Mouse (Mus musculus): ENCODE measurements around the gene Aff1. TPM values are rescaled to one million over a fixed set of nuclear protein-coding genes. Genes with fewer than 3 reads are reported as not detected.

Aff1 gene
- polyA plus RNA-seq, 1 experiment from 2014 or later: 8.2 TPM

DNA sequence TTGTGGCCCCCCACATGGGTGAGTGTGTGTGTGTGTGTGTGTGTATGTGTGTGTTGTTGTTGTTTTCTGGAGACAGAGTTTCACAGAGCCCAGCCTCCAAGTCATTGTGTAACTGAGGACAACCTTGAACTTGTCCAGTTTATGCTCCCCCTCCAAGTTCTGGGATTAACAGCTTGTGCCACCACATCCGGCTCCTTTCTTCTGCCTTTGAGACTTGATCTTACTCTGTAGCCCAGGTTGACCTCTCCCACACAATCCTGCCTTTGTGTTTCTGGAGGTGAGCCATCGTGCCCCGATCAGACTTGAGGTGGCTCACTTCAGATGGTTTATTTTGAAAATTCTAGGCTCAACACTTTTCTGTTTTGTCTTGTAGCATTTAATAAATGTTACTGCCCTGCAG is 10.3 kb upstream of the Aff1 start:
- 29% methylated on average over 3 of the region's 3 CpGs for WGBS
- no peak for DNase-seq (ENCODE audit: low spot score)
- Histone ChIP-seq H3K4me1 (ENCODE audit: control insufficient read depth, insufficient read depth, low read length) (no peaks in the 10 kb centered on the region), H3K36me3 (ENCODE audit: control insufficient read depth, insufficient read depth, low read length) (no peaks in the 10 kb centered on the region), H3K9me3 (ENCODE audit: control insufficient read depth, low read length) (no peaks in the 10 kb centered on the region), H3K4me3 (ENCODE audit: low read depth, low read length) (no peak overlapping the region), H3K27me3 (replicated peaks; ENCODE audit: control insufficient read depth, insufficient read depth, low read length) (no peaks in the 10 kb centered on the region), H3K27ac (replicated peaks; ENCODE audit: low read depth, low read length) (no peak overlapping the region), H3K9ac (ENCODE audit: low read depth, low read length) (0 out of 2 replicates have a peak overlapping the region, but pooled peaks have one; percentile 11), H3K4me2 (ENCODE audit: low read depth, low read length) (no peak overlapping the region)
- ATAC-seq (ENCODE audit: low read depth): no peak

DNA sequence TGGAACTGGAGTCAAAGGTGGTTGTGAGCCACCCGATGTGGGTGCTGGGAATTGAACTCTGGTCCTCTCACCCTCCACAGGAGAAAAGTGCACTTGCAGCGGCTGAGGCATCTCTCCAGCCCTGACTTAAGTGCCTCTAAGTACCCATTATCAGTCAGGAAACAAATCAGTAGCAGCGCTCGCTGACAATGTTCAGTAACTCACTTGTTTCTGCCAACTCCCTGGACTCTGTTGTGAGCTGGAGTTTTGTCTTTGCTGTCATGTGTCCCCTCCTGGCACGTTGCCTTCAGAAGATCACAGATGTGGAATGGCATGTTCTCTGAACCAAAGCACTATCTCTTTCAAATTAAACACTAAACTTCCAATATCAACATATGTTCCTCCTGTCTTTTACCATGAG is 2.5 kb upstream of the Aff1 start:
- ATAC-seq (ENCODE audit: low read depth) (no peak), DNase-seq (ENCODE audit: low spot score) (no peak)
- 86% methylated on average over 5 of the region's 5 CpGs for WGBS
- Histone ChIP-seq H3K4me3 (ENCODE audit: low read depth, low read length) (no peak overlapping the region), H3K27me3 (replicated peaks; ENCODE audit: control insufficient read depth, insufficient read depth, low read length) (peaks cover 23% of the 10 kb centered on the region), H3K4me1 (ENCODE audit: control insufficient read depth, insufficient read depth, low read length) (peaks cover 5% of the 10 kb centered on the region; the same call in 1 of the 2 replicates), H3K4me2 (ENCODE audit: low read depth, low read length) (no peak overlapping the region), H3K9me3 (ENCODE audit: control insufficient read depth, low read length) (no peaks in the 10 kb centered on the region), H3K27ac (replicated peaks; ENCODE audit: low read depth, low read length) (no peak overlapping the region), H3K9ac (ENCODE audit: low read depth, low read length) (no peak overlapping the region), H3K36me3 (ENCODE audit: control insufficient read depth, insufficient read depth, low read length) (no peaks in the 10 kb centered on the region)

DNA sequence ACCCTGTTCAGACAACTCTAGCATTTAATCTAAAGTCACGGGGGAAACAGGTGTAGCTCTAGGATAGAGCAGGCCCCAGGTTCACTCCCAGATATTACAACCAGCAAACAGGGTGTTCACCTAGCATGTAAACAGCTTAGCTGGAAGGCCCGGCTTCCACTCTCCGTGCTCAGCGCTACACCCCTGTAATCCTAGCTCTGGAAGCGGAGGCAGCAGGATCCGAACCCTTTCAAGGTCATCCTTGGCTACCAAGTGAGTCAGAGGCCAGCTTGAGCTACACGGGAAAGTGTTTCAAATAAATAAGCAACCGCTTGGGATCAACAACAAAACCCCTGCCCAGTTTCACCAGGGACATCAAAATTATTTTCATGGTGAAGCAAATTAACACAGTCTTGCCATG is 2.0 kb upstream of the Aff1 start:
- no peaks in the 10 kb centered on the region for H3K9me3 ChIP-seq (ENCODE audit: control insufficient read depth, low read length)
- no peak overlapping the region for H3K27ac ChIP-seq (replicated peaks; ENCODE audit: low read depth, low read length)
- no peak overlapping the region for H3K4me2 ChIP-seq (ENCODE audit: low read depth, low read length)
- no peak overlapping the region for H3K9ac ChIP-seq (ENCODE audit: low read depth, low read length)
- no peak overlapping the region for H3K4me3 ChIP-seq (ENCODE audit: low read depth, low read length)
- peaks cover 5% of the 10 kb centered on the region; the same call in 1 of the 2 replicates for H3K4me1 ChIP-seq (ENCODE audit: control insufficient read depth, insufficient read depth, low read length)
- 90% methylated on average over 8 of the region's 8 CpGs for WGBS
- no peak for ATAC-seq (ENCODE audit: low read depth)
- DNase-seq (ENCODE audit: low spot score): no peak
- H3K27me3 ChIP-seq (replicated peaks; ENCODE audit: control insufficient read depth, insufficient read depth, low read length): peaks cover 23% of the 10 kb centered on the region
- no peaks in the 10 kb centered on the region for H3K36me3 ChIP-seq (ENCODE audit: control insufficient read depth, insufficient read depth, low read length)

- Histone ChIP-seq H3K36me3 (ENCODE audit: control insufficient read depth, insufficient read depth, low read length) (no peaks in the 10 kb centered on the region), H3K9me3 (ENCODE audit: control insufficient read depth, low read length) (no peaks in the 10 kb centered on the region), H3K27me3 (replicated peaks; ENCODE audit: control insufficient read depth, insufficient read depth, low read length) (peaks cover 23% of the 10 kb centered on the region), H3K9ac (ENCODE audit: low read depth, low read length) (no peak overlapping the region), H3K27ac (replicated peaks; ENCODE audit: low read depth, low read length) (no peak overlapping the region), H3K4me1 (ENCODE audit: control insufficient read depth, insufficient read depth, low read length) (peaks cover 5% of the 10 kb centered on the region; the same call in 1 of the 2 replicates), H3K4me3 (ENCODE audit: low read depth, low read length) (no peak overlapping the region; the same call in 1 of the 2 replicates), H3K4me2 (ENCODE audit: low read depth, low read length) (no peak overlapping the region)
- ATAC-seq (ENCODE audit: low read depth): no peak
- DNase-seq (ENCODE audit: low spot score): no peak
Observed at GRCm38 (mm10) chr5:103691171-103691570, 1.0 kb upstream of the Aff1 start.

DNA sequence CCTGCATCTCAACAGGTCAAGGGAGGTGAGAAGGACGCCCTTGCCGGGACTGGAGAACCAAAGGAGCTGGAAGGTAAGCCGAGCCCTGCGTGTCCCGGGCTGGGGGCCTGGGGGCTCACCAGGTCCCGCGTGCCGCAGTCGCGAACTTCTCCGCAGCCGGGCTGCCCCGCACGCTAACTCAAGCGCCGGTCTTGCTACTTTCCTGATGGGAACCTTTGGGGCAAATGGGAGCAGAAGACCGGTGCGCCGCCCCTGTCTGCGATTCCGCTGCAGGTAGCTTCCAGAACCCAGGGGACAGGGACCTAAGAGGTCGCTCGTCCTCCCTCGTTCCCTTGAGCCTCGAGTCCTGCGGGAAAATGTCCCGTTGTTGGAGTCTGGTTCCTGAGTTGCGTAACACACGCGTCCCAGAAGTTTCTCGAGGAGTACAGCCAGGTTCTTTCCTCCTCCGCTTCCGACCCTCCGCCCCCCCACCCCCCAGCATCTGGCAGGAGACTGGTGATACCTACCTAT is 412 bp downstream of the Aff1 start:
- peak overlapping the region; percentile 100 for H3K4me2 ChIP-seq (ENCODE audit: low read depth, low read length)
- DNase-seq (ENCODE audit: low spot score) (no peak), ATAC-seq (ENCODE audit: low read depth) (no peak)
- H3K9me3 ChIP-seq (ENCODE audit: control insufficient read depth, low read length): no peaks in the 10 kb centered on the region
- H3K36me3 ChIP-seq (ENCODE audit: control insufficient read depth, insufficient read depth, low read length): no peaks in the 10 kb centered on the region
- under 1% methylated on average over 31 of the region's 34 CpGs for WGBS
- H3K4me1 ChIP-seq (ENCODE audit: control insufficient read depth, insufficient read depth, low read length): peaks cover 5% of the 10 kb centered on the region; the same call in 1 of the 2 replicates
- peaks cover 23% of the 10 kb centered on the region for H3K27me3 ChIP-seq (replicated peaks; ENCODE audit: control insufficient read depth, insufficient read depth, low read length)
- no peak overlapping the region for H3K27ac ChIP-seq (replicated peaks; ENCODE audit: low read depth, low read length)
- H3K9ac ChIP-seq (ENCODE audit: low read depth, low read length): peak overlapping the region; percentile 65
- H3K4me3 ChIP-seq (ENCODE audit: low read depth, low read length): peak overlapping the region; percentile 66

DNA sequence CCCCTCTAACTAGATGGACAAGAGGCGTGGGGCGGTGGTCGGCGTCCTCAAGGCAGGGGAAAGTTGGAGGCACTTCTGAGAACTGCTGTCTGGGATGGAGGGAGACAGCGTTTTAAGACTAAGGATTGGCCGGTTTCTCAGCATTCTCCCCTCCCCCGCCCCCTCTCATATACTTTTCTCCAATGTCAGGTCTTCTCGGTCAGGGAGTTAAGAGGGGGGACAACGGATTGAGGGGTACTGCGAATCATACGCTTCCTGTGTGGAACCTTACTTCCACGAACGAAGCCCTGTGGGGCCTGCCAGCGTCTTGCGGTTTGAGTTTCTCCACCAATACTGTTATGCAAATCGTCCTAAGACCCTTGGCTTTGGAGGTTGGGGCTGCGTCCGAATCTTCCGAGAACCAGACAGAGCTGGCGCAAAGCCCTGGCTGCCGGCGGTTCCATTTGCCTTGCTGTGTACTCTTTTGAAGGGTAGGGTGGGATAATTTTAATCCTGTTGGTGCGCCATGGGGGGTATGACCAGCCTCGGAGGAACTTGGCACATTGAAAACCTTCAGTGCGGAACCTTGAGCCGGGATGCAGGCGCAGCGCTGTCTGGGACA is 967 bp downstream of the Aff1 start:
- Histone ChIP-seq H3K27me3 (replicated peaks; ENCODE audit: control insufficient read depth, insufficient read depth, low read length) (peaks cover 23% of the 10 kb centered on the region), H3K9ac (ENCODE audit: low read depth, low read length) (peak overlapping the region; percentile 65), H3K4me1 (ENCODE audit: control insufficient read depth, insufficient read depth, low read length) (peaks cover 5% of the 10 kb centered on the region; the same call in 1 of the 2 replicates), H3K4me3 (ENCODE audit: low read depth, low read length) (peak overlapping the region; percentile 66), H3K36me3 (ENCODE audit: control insufficient read depth, insufficient read depth, low read length) (no peaks in the 10 kb centered on the region), H3K9me3 (ENCODE audit: control insufficient read depth, low read length) (no peaks in the 10 kb centered on the region), H3K27ac (replicated peaks; ENCODE audit: low read depth, low read length) (no peak overlapping the region), H3K4me2 (ENCODE audit: low read depth, low read length) (peak overlapping the region; percentile 100)
- 1% methylated on average over 28 of the region's 28 CpGs for WGBS
- ATAC-seq (ENCODE audit: low read depth) (no peak), DNase-seq (ENCODE audit: low spot score) (no peak)

DNA sequence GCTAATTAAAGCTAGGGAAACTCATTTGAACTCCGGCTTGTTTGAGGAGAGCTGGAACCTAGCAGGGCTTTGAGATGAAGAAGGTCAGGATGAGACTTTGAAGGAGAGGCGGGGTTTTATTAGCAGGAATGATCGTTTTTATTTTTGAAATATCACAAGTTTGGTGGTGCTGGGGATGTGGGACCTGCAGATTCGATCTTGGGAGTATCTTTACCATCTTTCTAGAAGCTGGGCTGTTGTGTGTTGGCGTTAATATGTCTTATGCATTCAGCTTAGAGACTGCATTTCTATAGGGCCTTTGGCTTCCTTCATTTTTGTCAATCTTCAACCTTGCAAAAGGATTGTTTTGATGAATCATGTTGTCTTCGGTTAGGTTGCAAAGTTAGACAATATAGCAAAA is 1.9 kb downstream of the Aff1 start:
- Histone ChIP-seq H3K9ac (ENCODE audit: low read depth, low read length) (no peak overlapping the region), H3K27me3 (replicated peaks; ENCODE audit: control insufficient read depth, insufficient read depth, low read length) (peaks cover 23% of the 10 kb centered on the region), H3K4me2 (ENCODE audit: low read depth, low read length) (no peak overlapping the region), H3K4me1 (ENCODE audit: control insufficient read depth, insufficient read depth, low read length) (peaks cover 5% of the 10 kb centered on the region; the same call in 1 of the 2 replicates), H3K27ac (replicated peaks; ENCODE audit: low read depth, low read length) (no peak overlapping the region), H3K36me3 (ENCODE audit: control insufficient read depth, insufficient read depth, low read length) (no peaks in the 10 kb centered on the region), H3K9me3 (ENCODE audit: control insufficient read depth, low read length) (no peaks in the 10 kb centered on the region), H3K4me3 (ENCODE audit: low read depth, low read length) (no peak overlapping the region)
- ATAC-seq (ENCODE audit: low read depth) (no peak), DNase-seq (ENCODE audit: low spot score) (no peak)
- 58% methylated on average over 6 of the region's 6 CpGs for WGBS

GRCm38 (mm10) chr5:103697875-103698491 is 5.8 kb downstream of the Aff1 start:
- peaks cover 5% of the 10 kb centered on the region; the same call in 1 of the 2 replicates for H3K4me1 ChIP-seq (ENCODE audit: control insufficient read depth, insufficient read depth, low read length)
- ATAC-seq (ENCODE audit: low read depth) (no peak), DNase-seq (ENCODE audit: low spot score) (no peak)
- H3K27me3 ChIP-seq (replicated peaks; ENCODE audit: control insufficient read depth, insufficient read depth, low read length): peaks cover 15% of the 10 kb centered on the region
- H3K4me2 ChIP-seq (ENCODE audit: low read depth, low read length): no peak overlapping the region
- H3K9ac ChIP-seq (ENCODE audit: low read depth, low read length): no peak overlapping the region
- 57% methylated on average over 5 of the region's 5 CpGs for WGBS
- no peak overlapping the region for H3K27ac ChIP-seq (replicated peaks; ENCODE audit: low read depth, low read length)
- H3K36me3 ChIP-seq (ENCODE audit: control insufficient read depth, insufficient read depth, low read length): no peaks in the 10 kb centered on the region
- H3K9me3 ChIP-seq (ENCODE audit: control insufficient read depth, low read length): no peaks in the 10 kb centered on the region
- H3K4me3 ChIP-seq (ENCODE audit: low read depth, low read length): no peak overlapping the region

- ATAC-seq (ENCODE audit: low read depth) (no peak), DNase-seq (ENCODE audit: low spot score) (no peak)
- peaks cover 9% of the 10 kb centered on the region for H3K27me3 ChIP-seq (replicated peaks; ENCODE audit: control insufficient read depth, insufficient read depth, low read length)
- H3K9ac ChIP-seq (ENCODE audit: low read depth, low read length): no peak overlapping the region
- 63% methylated on average over 4 of the region's 4 CpGs for WGBS
- no peak overlapping the region for H3K27ac ChIP-seq (replicated peaks; ENCODE audit: low read depth, low read length)
- H3K36me3 ChIP-seq (ENCODE audit: control insufficient read depth, insufficient read depth, low read length): no peaks in the 10 kb centered on the region
- H3K4me1 ChIP-seq (ENCODE audit: control insufficient read depth, insufficient read depth, low read length): no peaks in the 10 kb centered on the region
- no peak overlapping the region for H3K4me2 ChIP-seq (ENCODE audit: low read depth, low read length)
- H3K9me3 ChIP-seq (ENCODE audit: control insufficient read depth, low read length): no peaks in the 10 kb centered on the region
- H3K4me3 ChIP-seq (ENCODE audit: low read depth, low read length): no peak overlapping the region
Observed at GRCm38 (mm10) chr5:103698577-103698976, 6.4 kb downstream of the Aff1 start.

All from embryonic facial prominence, embryonic 14.5 days (tissue).